In genomic region chr10:122890682-122891350, GRCm38 (mm10) we compare ENCODE assay signal across 14 mouse cellular contexts.
DNase-seq lines count a peak whose midpoint lies in the region; ATAC-seq lines count a peak whose summit lies in the region.
"Had no signal": no experiment of that assay in that cellular context is flagged by ENCODE, and none has a peak within 500 bp of the region (broad histone marks: within the 10 kb centered on the region; RNA-seq: fewer than 3 reads in every experiment).

No protein-coding gene starts in this region.

- no peak overlapping the region for H3K4me3 ChIP-seq in midbrain, embryonic 13.5 days (replicated peaks)
- no peak overlapping the region for H3K4me3 ChIP-seq in midbrain, embryonic 16.5 days (ENCODE audit: low read depth, low read length)
- H3K4me3 ChIP-seq in hindbrain, embryonic 15.5 days, result no peak overlapping the region
- H3K4me3 ChIP-seq: liver, embryonic 13.5 days had no signal

- no peaks in the 10 kb centered on the region for H3K27me3 ChIP-seq in midbrain, embryonic 13.5 days
- no peaks in the 10 kb centered on the region for H3K27me3 ChIP-seq in midbrain, embryonic 16.5 days (ENCODE audit: control insufficient read depth, insufficient read depth, low read depth, low read length)
- H3K27me3 ChIP-seq in hindbrain, embryonic 15.5 days, result no peaks in the 10 kb centered on the region
- H3K27me3 ChIP-seq: liver, embryonic 13.5 days had no signal

- peak overlapping the region; percentile 45; the same call in 1 of the 2 replicates for H3K27ac ChIP-seq in midbrain, embryonic 13.5 days
- no peak overlapping the region for H3K27ac ChIP-seq in midbrain, embryonic 16.5 days (ENCODE audit: low read length)
- H3K27ac ChIP-seq in hindbrain, embryonic 15.5 days (replicated peaks), result peak overlapping the region; percentile 51
- H3K27ac ChIP-seq: liver, embryonic 13.5 days had no signal

- DNase-seq in heart, adult 18-20 months, result peak; percentile 14 to 35
- no peak for DNase-seq in heart, adult 8-10 months (ENCODE audit: low spot score)
- no peak for DNase-seq in adrenal gland, adult 2 months
- no peak for DNase-seq in cerebellum, postnatal 4 days (ENCODE audit: low spot score in 2 of 2)
- DNase-seq: cerebellum, adult 8-10 months; gastrocnemius, postnatal 25 days; left cerebral cortex, postnatal 4 days; liver, embryonic 13.5 days; lung, postnatal 14 days; right cerebral cortex, postnatal 14 days; thymus, postnatal 36 days had no signal

- no peaks in the 10 kb centered on the region for H3K9me3 ChIP-seq in midbrain, embryonic 13.5 days
- no peaks in the 10 kb centered on the region for H3K9me3 ChIP-seq in midbrain, embryonic 16.5 days (replicated peaks; ENCODE audit: control insufficient read depth, low read length, poor library complexity, severe bottlenecking)
- H3K9me3 ChIP-seq in hindbrain, embryonic 15.5 days, result no peaks in the 10 kb centered on the region
- H3K9me3 ChIP-seq: liver, embryonic 13.5 days had no signal

- no peak overlapping the region for H3K4me2 ChIP-seq in midbrain, embryonic 13.5 days (replicated peaks)
- H3K4me2 ChIP-seq in midbrain, embryonic 16.5 days (ENCODE audit: low read length), result no peak overlapping the region
- H3K4me2 ChIP-seq in hindbrain, embryonic 15.5 days, result no peak overlapping the region
- H3K4me2 ChIP-seq: liver, embryonic 13.5 days had no signal

- no peak for ATAC-seq in midbrain, embryonic 13.5 days
- no peak for ATAC-seq in midbrain, embryonic 16.5 days
- ATAC-seq in hindbrain, embryonic 15.5 days (ENCODE audit: low FRiP score, low read depth), result no peak

- WGBS in midbrain, embryonic 13.5 days, result 87% methylated on average over 14 of the region's 14 CpGs
- 86% methylated on average over 14 of the region's 14 CpGs for WGBS in midbrain, embryonic 16.5 days
- 78% methylated on average over 14 of the region's 14 CpGs for WGBS in hindbrain, embryonic 15.5 days

- H3K36me3 ChIP-seq in midbrain, embryonic 13.5 days, result no peaks in the 10 kb centered on the region
- H3K36me3 ChIP-seq in midbrain, embryonic 16.5 days (ENCODE audit: control insufficient read depth, insufficient read depth, low read length), result no peaks in the 10 kb centered on the region
- no peaks in the 10 kb centered on the region for H3K36me3 ChIP-seq in hindbrain, embryonic 15.5 days
- H3K36me3 ChIP-seq: liver, embryonic 13.5 days had no signal

- H3K4me1 ChIP-seq in midbrain, embryonic 13.5 days (replicated peaks), result peaks cover 50% of the 10 kb centered on the region
- peaks cover 23% of the 10 kb centered on the region for H3K4me1 ChIP-seq in midbrain, embryonic 16.5 days (ENCODE audit: control insufficient read depth, insufficient read depth, low read length)
- peaks cover 63% of the 10 kb centered on the region for H3K4me1 ChIP-seq in hindbrain, embryonic 15.5 days (replicated peaks)

- no peak overlapping the region for H3K9ac ChIP-seq in midbrain, embryonic 13.5 days (replicated peaks)
- no peak overlapping the region for H3K9ac ChIP-seq in midbrain, embryonic 16.5 days (ENCODE audit: low read depth, low read length)
- no peak overlapping the region for H3K9ac ChIP-seq in hindbrain, embryonic 15.5 days
- H3K9ac ChIP-seq: liver, embryonic 13.5 days had no signal

Comparison
In these comparisons a context has a peak if more than half of its experiments do, and no peak if none do; other contexts are left out.
1. DNase-seq: peak in heart, adult 18-20 months (2 of 2); none in heart, adult 8-10 months (single experiment), adrenal gland, adult 2 months (single experiment) and cerebellum, postnatal 4 days (0 of 2).